Mouse (Mus musculus) megakaryocyte, embryonic 14.5 days (primary cell): ENCODE measurements around the gene Pak6. TPM values are rescaled to one million over a fixed set of nuclear protein-coding genes. Genes with fewer than 3 reads are reported as not detected.

Source experiments
- H3K27me3 ChIP-seq: replicated peaks from 2 replicates; pipeline ENCODE3; 2012; ENCODE audit warnings: inconsistent platforms
- H3K36me3 ChIP-seq: replicated peaks from 2 replicates; pipeline ENCODE3; 2012; ENCODE audit warnings: low read length, inconsistent platforms, mixed read lengths
- H3K4me1 ChIP-seq: 2 replicates; pipeline ENCODE4 v1.6.1; 2012; ENCODE audit warnings: inconsistent platforms
- H3K4me3 ChIP-seq: replicated peaks from 2 replicates; pipeline ENCODE3; 2012; ENCODE audit warnings: moderate library complexity, mild to moderate bottlenecking, inconsistent platforms
- H3K9me3 ChIP-seq: 2 replicates; pipeline ENCODE4 v1.6.1; 2012; ENCODE audit warnings: inconsistent platforms
- FLI1 ChIP-seq: IDR thresholded peaks from 2 replicates; pipeline ENCODE4 v1.6.1; 2012; ENCODE audit warnings: low read length, inconsistent platforms, mixed read lengths
- GATA1 ChIP-seq: IDR thresholded peaks from 3 replicates; pipeline ENCODE4 v1.6.1; 2012; ENCODE audit warnings: mixed read lengths, low read length, inconsistent platforms, borderline replicate concordance
- polyA plus RNA-seq: library from polyadenylated mRNA; stranded (reverse); fragments of >175 nt; gene quantifications from 2 replicates; pipeline ENCODE4 v1.2.3, GENCODE M21; 2012; ENCODE audit warnings: low replicate concordance; ENCODE audit not compliant: insufficient read depth

Pak6 gene
- polyA plus RNA-seq, 1 experiment = 8.5 TPM

DNA sequence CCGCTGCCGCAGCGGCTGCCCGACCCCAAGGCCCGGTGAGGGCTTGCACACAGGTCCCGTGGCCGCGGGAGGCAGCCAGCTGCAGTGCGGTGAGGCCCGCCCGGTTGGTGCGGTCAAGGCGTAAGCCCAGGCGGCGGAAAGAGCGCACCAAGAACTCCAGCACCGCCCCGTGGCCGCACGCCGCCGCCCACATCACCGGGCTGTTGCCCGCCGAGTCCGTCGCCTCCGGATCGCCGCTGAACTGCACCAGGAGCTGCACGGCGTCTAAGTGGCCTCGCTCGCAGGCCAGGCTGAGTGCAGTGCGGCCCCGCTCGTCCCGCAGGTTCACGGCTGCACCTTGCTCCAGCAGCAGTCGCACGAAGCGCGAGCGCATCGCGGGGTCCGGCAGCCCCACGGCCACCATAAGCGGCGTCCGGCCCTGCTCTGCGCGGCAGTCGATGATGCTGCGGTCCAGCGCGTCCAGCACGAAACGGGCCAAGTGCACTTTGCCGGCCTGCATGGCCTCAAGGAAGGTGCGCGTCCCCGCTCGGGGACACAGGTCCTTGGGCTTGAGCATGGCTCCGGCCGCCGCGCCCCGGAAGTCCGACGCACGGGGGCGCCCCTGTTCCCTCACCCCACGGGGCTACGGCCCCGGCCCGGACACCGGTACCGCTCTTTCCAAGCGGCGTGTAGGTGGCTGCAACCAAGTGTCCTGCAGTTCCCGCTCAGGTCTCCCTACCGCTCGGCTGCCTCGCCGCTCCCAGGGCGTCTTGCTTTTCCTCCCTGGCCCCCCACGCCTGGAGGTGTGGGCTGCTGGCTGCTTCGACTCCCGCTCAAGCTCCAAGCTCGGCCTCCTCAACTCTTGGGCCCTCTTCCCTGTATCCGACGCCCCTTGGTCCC, 40.0 kb downstream of the Pak6 start:
- H3K4me1 ChIP-seq = peaks cover 89% of the 10 kb centered on the region
- H3K4me3 ChIP-seq = peak overlapping the region; percentile 95
- TF ChIP-seq GATA1 (no peak), FLI1 (no peak)
- H3K9me3 ChIP-seq = no peaks in the 10 kb centered on the region
- H3K27me3 ChIP-seq = peaks cover 64% of the 10 kb centered on the region
- peaks cover 21% of the 10 kb centered on the region for H3K36me3 ChIP-seq

DNA sequence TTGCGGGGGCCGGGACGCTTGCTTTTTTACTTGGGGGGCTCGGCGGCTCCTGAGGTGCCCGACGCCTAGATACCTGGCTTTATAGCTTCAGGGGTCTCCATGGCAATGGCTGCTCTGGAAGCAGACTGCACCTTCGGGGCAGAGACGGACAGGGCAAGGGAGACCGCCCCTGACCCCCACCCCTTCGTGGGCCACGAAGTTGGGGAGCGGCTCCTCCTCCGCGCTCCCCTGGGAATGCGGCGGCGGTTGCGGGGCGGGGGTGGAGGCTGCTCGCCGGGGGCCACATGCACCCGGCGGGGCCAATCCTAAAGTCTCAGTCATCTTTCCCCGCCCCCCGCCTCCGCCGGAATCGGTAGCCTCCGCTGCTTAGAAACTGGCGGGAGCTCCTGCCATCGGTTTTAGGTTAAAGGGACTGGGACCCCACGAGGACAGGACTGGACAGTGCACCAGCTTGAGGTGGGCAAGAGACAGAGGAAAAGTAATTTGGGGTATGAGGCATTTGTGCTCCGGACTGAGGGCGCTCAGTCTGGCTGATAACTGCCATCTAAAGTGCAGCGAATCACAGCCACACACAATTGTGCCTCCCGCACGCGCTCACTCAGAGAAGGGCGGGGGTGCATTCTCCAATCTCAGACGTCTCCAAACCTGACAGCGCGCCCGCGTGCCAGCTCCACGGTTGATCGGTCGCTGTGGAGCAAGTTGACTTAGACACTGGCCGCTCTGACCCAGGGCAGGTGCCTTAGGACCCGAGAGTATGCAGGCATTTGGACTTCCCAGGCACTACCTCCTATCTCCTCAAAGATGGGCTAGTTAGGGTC, 41.0 kb downstream of the Pak6 start, which contains the start of gene Ankrd63:
Gene Ankrd63, minus strand, starts transcription at position 51 of the 818 bp plus-strand sequence.
- no peak for TF ChIP-seq FLI1
- no peak for TF ChIP-seq GATA1
- peaks cover 61% of the 10 kb centered on the region for H3K27me3 ChIP-seq
- H3K9me3 ChIP-seq = no peaks in the 10 kb centered on the region
- H3K4me3 ChIP-seq = peak within 1 kb of the TSS; percentile 95
- H3K36me3 ChIP-seq = peaks cover 31% of the 10 kb centered on the region
- peaks cover 94% of the 10 kb centered on the region for H3K4me1 ChIP-seq

DNA sequence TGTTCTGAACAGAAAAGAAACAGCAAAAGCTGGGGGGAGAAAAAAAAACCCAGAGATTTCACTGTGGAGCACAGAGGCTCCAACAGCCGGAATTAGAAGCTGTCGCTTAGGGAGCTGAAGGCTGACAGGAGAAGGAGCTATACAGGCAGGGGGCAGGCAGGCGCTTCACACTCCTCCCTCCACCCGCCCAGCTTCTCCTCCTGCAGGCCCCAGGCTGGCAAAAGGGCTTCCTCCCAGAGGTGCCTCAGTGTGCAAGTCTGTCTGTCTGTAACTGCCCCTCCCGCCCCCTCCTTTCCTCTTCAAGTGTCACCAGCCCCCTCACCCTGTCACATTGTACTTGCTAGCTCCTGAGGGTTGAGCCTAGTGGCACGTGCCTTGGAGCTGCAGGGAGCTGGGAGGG, 43.3 kb downstream of the Pak6 start:
- Histone ChIP-seq H3K27me3 (peaks cover 45% of the 10 kb centered on the region), H3K9me3 (no peaks in the 10 kb centered on the region), H3K4me3 (no peak overlapping the region), H3K4me1 (peaks cover 94% of the 10 kb centered on the region), H3K36me3 (peaks cover 54% of the 10 kb centered on the region)
- TF ChIP-seq FLI1 (no peak), GATA1 (no peak)

DNA sequence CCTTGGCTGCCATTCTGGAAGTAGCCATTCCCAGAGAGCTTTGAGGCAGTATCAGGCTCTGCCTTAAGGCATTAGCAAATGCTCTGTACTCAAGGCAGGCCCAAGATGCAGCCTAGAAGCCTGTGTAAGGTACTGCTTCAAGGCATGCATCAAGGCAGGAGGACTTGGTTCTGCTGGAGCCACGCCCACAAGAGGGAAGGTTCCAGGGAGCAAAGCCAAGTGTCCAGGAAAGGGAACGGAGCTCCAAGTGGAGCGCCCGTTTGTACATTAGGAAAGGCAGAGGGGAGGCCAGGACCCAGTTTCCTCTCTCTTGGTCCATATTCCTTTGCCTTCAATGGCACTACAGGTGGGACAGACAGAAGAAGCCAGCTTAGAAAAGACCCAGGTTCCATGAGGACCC, 45.4 kb downstream of the Pak6 start:
- TF ChIP-seq FLI1 = no peak
- no peak for TF ChIP-seq GATA1
- peaks cover 90% of the 10 kb centered on the region for H3K4me1 ChIP-seq
- no peaks in the 10 kb centered on the region for H3K9me3 ChIP-seq
- peaks cover 74% of the 10 kb centered on the region for H3K36me3 ChIP-seq
- no peak overlapping the region for H3K4me3 ChIP-seq
- peaks cover 24% of the 10 kb centered on the region for H3K27me3 ChIP-seq

DNA sequence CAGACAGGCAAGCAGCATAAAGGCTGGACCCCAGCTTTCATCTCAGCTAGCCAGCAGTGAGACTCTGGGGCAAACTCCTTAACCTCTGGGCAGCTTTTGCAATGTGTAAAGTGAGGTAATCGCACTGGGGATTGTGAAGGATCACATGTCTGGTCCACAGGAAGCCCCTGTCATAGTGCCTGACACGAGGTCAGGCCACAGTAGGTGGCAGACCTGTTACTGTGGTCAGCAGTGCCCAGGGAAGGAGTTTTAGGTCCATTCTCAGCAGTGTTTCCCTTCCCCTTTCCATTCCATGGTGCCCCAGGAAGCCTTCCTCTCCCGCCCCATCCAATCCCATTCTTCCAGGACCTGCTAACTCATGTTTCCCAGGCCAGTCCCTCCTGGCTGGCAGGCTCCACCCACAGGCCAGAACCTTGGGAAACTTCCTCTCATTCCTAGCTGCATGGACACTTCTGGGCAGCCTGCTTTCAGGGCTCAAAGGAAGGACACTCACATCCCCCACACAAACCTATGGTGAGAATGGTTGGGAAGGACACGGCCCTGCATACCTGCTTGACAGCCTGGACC, 46.6 kb downstream of the Pak6 start:
- peaks cover 87% of the 10 kb centered on the region for H3K36me3 ChIP-seq
- peak overlapping the region; percentile 31 for H3K4me3 ChIP-seq
- no peak for TF ChIP-seq GATA1
- H3K9me3 ChIP-seq = no peaks in the 10 kb centered on the region
- H3K4me1 ChIP-seq = peaks cover 83% of the 10 kb centered on the region
- H3K27me3 ChIP-seq = peaks cover 12% of the 10 kb centered on the region

DNA sequence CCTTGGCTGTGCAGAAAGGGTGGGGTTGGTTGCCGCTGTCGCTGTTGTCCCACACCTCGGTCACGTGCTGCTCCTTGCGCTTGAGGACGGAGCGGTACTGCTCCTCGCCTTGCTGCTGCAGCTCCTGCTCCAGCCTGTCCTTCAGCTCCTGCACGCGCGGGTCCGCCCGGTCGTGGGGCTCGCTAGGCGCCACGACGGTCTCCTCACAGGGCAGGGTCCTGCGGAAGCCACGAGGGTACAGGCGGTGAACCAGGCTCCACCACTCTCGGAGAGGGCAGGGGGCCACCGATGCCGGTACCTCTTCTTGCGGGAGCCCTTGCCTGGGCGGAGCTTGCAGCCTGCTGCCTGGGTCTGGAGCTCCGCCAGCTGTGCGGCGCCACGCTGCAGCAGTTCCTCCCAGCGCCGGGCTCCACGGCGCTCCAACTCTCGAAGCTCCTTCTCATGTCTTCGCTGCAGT, 48.0 kb downstream of the Pak6 start:
- Histone ChIP-seq H3K4me1 (peaks cover 79% of the 10 kb centered on the region), H3K9me3 (no peaks in the 10 kb centered on the region), H3K36me3 (peaks cover 94% of the 10 kb centered on the region), H3K27me3 (no peaks in the 10 kb centered on the region), H3K4me3 (peak overlapping the region; percentile 33)
- TF ChIP-seq GATA1 (no peak), FLI1 (no peak)

DNA sequence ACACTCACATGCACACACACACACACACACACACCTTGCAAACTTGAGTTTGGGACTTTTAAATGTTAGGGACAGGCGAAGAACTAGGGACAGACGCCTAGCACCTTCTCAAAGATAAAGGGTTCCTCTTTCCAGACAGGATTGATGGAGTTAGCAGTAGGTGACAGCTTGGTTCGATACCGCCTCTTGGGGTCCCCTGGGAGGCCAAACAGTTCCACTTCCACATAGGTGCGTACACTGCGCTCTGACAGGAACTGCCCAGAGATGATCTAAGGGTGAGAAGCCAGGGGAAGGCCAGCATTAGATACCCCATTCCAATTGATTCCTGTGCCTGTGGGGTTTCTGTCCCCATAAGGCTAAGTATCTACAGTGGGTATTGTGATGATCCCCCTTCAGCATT, 50.5 kb downstream of the Pak6 start:
- peaks cover 65% of the 10 kb centered on the region for H3K4me1 ChIP-seq
- H3K9me3 ChIP-seq = no peaks in the 10 kb centered on the region
- no peak for TF ChIP-seq GATA1
- H3K27me3 ChIP-seq = no peaks in the 10 kb centered on the region
- H3K4me3 ChIP-seq = no peak overlapping the region
- H3K36me3 ChIP-seq = peaks cover 100% of the 10 kb centered on the region

DNA sequence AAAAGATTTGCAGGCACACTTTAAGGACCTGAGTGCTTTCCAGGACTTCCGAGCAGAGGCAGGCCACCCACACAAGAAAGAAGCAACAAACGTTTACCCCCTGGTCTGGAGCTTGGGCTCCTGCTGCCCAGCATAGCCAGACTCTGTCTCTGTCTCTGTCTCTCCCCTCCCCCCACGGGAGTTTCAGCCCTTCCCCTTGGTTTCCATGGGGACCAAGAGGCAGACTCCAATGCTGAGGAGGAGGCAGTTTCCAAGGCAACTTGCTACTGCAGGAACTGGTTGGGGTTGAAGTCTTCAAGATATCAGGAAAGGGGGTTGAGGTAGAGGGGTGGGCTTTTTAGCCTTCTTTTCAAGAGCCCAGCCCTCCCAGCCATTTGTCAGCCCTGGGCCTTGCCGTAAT, 51.1 kb downstream of the Pak6 start:
- Histone ChIP-seq H3K27me3 (no peaks in the 10 kb centered on the region), H3K4me1 (peaks cover 62% of the 10 kb centered on the region), H3K4me3 (no peak overlapping the region), H3K9me3 (no peaks in the 10 kb centered on the region), H3K36me3 (peaks cover 100% of the 10 kb centered on the region)
- TF ChIP-seq GATA1 (no peak), FLI1 (no peak)

DNA sequence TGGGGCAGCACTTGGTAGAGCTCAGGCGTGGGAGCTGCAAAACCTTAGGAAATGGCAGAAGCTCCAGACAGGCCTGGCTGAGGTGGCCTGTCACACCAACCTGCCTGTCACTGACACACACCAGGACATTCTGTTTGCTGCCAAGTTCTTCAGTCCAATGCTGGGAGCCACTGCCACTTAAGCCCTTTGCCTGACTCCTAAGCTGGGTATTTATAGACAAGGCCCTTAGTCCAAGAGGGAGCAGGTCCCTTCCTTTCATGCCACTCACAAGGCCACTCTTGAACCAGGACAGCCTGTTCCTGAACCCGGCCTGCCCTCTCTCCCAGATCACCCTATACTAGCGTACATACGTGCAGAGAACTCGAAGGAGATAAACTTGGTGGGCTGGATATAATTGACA, 53.6 kb downstream of the Pak6 start:
- TF ChIP-seq GATA1 = no peak
- no peak for TF ChIP-seq FLI1
- Histone ChIP-seq H3K4me3 (no peak overlapping the region), H3K9me3 (no peaks in the 10 kb centered on the region), H3K4me1 (peaks cover 38% of the 10 kb centered on the region), H3K27me3 (no peaks in the 10 kb centered on the region), H3K36me3 (peaks cover 98% of the 10 kb centered on the region)
